Mouse (Mus musculus): Measurements from ENCODE around the gene Slc9a9.

GRCm38 (mm10) chr9:95220009-95220408, 550.3 kb downstream of the Slc9a9 start:
- TF ChIP-seq POLR2A (IDR thresholded peaks at IDR 0.05; ENCODE audit: borderline replicate concordance, control insufficient read depth, low read depth, low read length) (no peak), CTCF (IDR thresholded peaks at IDR 0.05; ENCODE audit: control insufficient read depth, insufficient read depth, low read length) (no peak)

Data from bone marrow, adult 2 months (tissue).